Mouse (Mus musculus) MEL (cell line): ENCODE data around the gene Stat5a.

Experiments
- CHD2 ChIP-seq: IDR thresholded peaks from 2 replicates; pipeline ENCODE4 v1.6.1; 2011; ENCODE audit warnings: low read length, improper control_type of control experiment
- CTCF ChIP-seq, 3 experiments: IDR thresholded peaks in 2 of 3; conservative IDR thresholded peaks in 1 of 3; 2 replicates each; pipeline ENCODE4 v1.5.1; 2011 to 2012; ENCODE audit warnings: low read length in 3 of 3, low read depth in 2 of 3, mild to moderate bottlenecking in 2 of 3, improper control_type of control experiment in 1 of 3, inconsistent platforms in 1 of 3, mixed read lengths in 1 of 3, moderate library complexity in 1 of 3; ENCODE audit not compliant: control insufficient read depth in 1 of 3, insufficient read depth in 1 of 3, poor library complexity in 1 of 3, severe bottlenecking in 1 of 3
- EP300 ChIP-seq, 2 experiments: IDR thresholded peaks; 2 replicates each; pipeline ENCODE4 v1.6.1; 2011; ENCODE audit warnings: improper control_type of control experiment in 2 of 2, low read length in 2 of 2, low read depth in 1 of 2, mild to moderate bottlenecking in 1 of 2
- GATA1 ChIP-seq: IDR thresholded peaks from 2 replicates; pipeline ENCODE4 v1.6.1; 2011; ENCODE audit warnings: low read depth, low read length, improper control_type of control experiment
- HCFC1 ChIP-seq: IDR thresholded peaks from 2 replicates; pipeline ENCODE4 v1.6.1; 2012; ENCODE audit warnings: low read depth, mild to moderate bottlenecking, inconsistent platforms, low read length, improper control_type of control experiment, moderate library complexity
- POLR2A ChIP-seq, 2 experiments: IDR thresholded peaks; 2 replicates each; pipeline ENCODE4 v1.6.1; 2011 to 2012; ENCODE audit warnings: low read length in 2 of 2, mild to moderate bottlenecking in 2 of 2, control low read depth in 1 of 2, improper control_type of control experiment in 1 of 2, low read depth in 1 of 2, moderate library complexity in 1 of 2; ENCODE audit not compliant: control insufficient read depth in 1 of 2, insufficient read depth in 1 of 2, poor library complexity in 1 of 2
- SIN3A ChIP-seq: IDR thresholded peaks from 2 replicates; pipeline ENCODE4 v1.6.1; 2012; ENCODE audit warnings: low read length, improper control_type of control experiment, inconsistent platforms
- TBP ChIP-seq: IDR thresholded peaks from 2 replicates; pipeline ENCODE4 v1.8.0; 2011; ENCODE audit warnings: low read depth, low read length, improper control_type of control experiment
- TCF12 ChIP-seq: IDR thresholded peaks from 2 replicates; pipeline ENCODE4 v1.6.1; 2014; ENCODE audit warnings: low read depth, mild to moderate bottlenecking, inconsistent platforms, low read length, improper control_type of control experiment, moderate library complexity
- USF2 ChIP-seq, 2 experiments: IDR thresholded peaks; 2 replicates each; pipeline ENCODE4 v1.6.1; 2011 to 2012; ENCODE audit warnings: improper control_type of control experiment in 2 of 2, low read length in 2 of 2, borderline replicate concordance in 1 of 2, inconsistent platforms in 1 of 2, low read depth in 1 of 2, mild to moderate bottlenecking in 1 of 2; ENCODE audit not compliant: insufficient read depth in 1 of 2
- ZC3H11A ChIP-seq: IDR thresholded peaks from 2 replicates; pipeline ENCODE4 v1.6.1; 2012; ENCODE audit warnings: low read depth, mild to moderate bottlenecking, inconsistent platforms, low read length, improper control_type of control experiment
- ZMIZ1 ChIP-seq: IDR thresholded peaks from 2 replicates; pipeline ENCODE4 v1.6.1; 2012; ENCODE audit warnings: low read depth, mild to moderate bottlenecking, inconsistent platforms, low read length, improper control_type of control experiment, moderate library complexity
- ZNF384 ChIP-seq: IDR thresholded peaks from 2 replicates; pipeline ENCODE4 v1.6.1; 2012; ENCODE audit warnings: low read depth, mild to moderate bottlenecking, inconsistent platforms, low read length, improper control_type of control experiment

DNA sequence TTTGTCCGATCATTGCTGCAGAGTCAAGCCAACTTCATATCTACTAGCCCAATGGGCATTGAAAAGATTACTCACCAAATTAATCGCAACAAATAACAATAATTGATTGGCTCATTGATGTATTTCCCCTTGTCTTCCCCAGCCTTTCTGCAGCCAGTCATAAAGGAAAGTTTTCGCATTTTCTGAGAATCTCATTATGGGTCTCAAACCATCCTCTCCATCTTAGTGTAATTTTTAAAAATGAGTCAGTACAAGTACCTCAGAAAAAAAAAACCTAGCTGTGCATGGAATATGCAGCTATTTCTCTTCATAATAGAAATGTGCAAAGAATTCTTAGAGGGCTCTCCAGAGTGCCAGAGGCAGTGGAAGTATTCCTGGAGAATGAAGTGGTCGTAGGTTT, 15.0 kb upstream of the Stat5a start:
- TF ChIP-seq GATA1 (no peak), TCF12 (no peak), ZMIZ1 (no peak), POLR2A (IDR thresholded peaks at IDR 0.05; ENCODE audit: control insufficient read depth in 1 of 2, insufficient read depth in 1 of 2, low read depth in 1 of 2, low read length in 2 of 2, poor library complexity in 1 of 2) (no peak), HCFC1 (no peak), CTCF (IDR thresholded peaks at IDR 0.05 in 2 of 3, conservative IDR thresholded peaks at IDR 0.05 in 1 of 3; ENCODE audit: control insufficient read depth in 1 of 3, insufficient read depth in 1 of 3, low read depth in 2 of 3, low read length in 3 of 3, poor library complexity in 1 of 3, severe bottlenecking in 1 of 3) (no peak), USF2 (IDR thresholded peaks at IDR 0.05; ENCODE audit: borderline replicate concordance in 1 of 2, insufficient read depth in 1 of 2, low read depth in 1 of 2, low read length in 2 of 2) (no peak), ZC3H11A (no peak), CHD2 (no peak), ZNF384 (no peak), SIN3A (no peak), EP300 (IDR thresholded peaks at IDR 0.05; ENCODE audit: low read depth in 1 of 2, low read length in 2 of 2) (no peak), TBP (no peak)
